In the genomic region with DNA sequence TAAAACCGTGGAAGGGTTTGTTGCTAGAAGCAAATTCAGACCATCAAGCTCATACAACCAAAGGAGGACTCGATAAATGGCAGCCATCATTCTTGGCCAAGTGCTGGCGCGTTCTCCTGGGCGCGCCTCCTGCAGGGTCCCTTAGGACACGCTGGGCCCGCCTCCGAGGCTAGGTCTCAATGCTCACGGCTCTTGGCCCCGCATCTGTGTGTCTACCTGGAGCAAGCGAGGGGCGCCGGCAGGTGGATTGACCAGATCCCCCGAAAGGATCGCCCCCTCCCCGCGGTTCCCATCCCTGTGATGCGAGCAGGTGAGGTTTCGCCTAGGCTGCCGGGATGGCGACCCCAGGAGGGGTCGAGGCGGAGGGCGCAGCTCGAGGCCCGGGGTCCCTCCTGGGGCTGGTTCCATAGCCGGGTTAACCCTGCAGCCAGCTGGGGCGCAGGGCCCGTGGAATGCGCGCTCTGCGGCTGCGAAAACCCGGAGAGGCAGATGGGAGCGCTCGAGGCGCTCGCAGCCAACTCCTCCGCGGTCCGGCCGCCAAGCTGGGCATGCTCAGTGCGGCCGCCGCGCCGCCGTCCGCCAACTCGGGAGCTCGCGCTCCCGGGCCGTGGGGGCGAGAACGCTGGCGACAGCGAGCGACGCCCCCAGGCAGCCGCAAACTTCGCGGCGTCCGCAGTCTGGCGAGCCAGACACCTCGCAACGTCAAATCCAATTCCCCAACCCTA, we compare ENCODE assay signal across 8 mouse cellular contexts. TPM values are rescaled to one million over a fixed set of nuclear protein-coding genes. Genes with fewer than 3 reads are reported as not detected.
DNase-seq lines count a peak whose midpoint lies in the region; ATAC-seq and TF ChIP-seq lines count a peak whose summit lies in the region.

A gene (plus strand): TSS at position 555 of the 725 bp plus-strand sequence.

- H3K27ac ChIP-seq in hindbrain, postnatal 0 days = peak within 1 kb of the TSS; percentile 91

- H3K4me3 ChIP-seq in hindbrain, postnatal 0 days (ENCODE audit: low read length) = peak within 1 kb of the TSS; percentile 73

- DNase-seq in adrenal gland, postnatal 10 days = peak; percentile 84
- peak; percentile 84 to 88 for DNase-seq in cerebellum, postnatal 36 days
- peak; percentile 10 for DNase-seq in gastrocnemius, adult 18-20 months (ENCODE audit: low spot score)
- peak; percentile 90 for DNase-seq in hindbrain, postnatal 0 days (ENCODE audit: low spot score)
- peak; percentile 64 to 81 for DNase-seq in left cerebral cortex, adult 8-10 months (ENCODE audit: low spot score in 2 of 2)
- DNase-seq in lung, postnatal 36 days = peak; percentile 29
- peak; percentile 79 for DNase-seq in right cerebral cortex, postnatal 36 days (ENCODE audit: low spot score in 2 of 2)
- no peak for DNase-seq in MN1 (ENCODE audit: low spot score)

- H3K4me1 ChIP-seq in hindbrain, postnatal 0 days (ENCODE audit: insufficient read depth, low read length) = no peaks in the 10 kb centered on the region; the same call in 1 of the 2 replicates

- H3K27me3 ChIP-seq in hindbrain, postnatal 0 days (ENCODE audit: insufficient read depth, low read length) = no peaks in the 10 kb centered on the region

- peak within 1 kb of the TSS; percentile 82 for H3K9ac ChIP-seq in hindbrain, postnatal 0 days (replicated peaks; ENCODE audit: low read length)

- peak; percentile 82 for ATAC-seq in hindbrain, postnatal 0 days

- TF ChIP-seq CTCF in hindbrain, postnatal 0 days (IDR thresholded peaks at IDR 0.05; ENCODE audit: low read depth) = peak; percentile 23

- H3K4me2 ChIP-seq in hindbrain, postnatal 0 days (ENCODE audit: low read depth, low read length) = peak within 1 kb of the TSS; percentile 75

- no peaks in the 10 kb centered on the region for H3K9me3 ChIP-seq in hindbrain, postnatal 0 days (ENCODE audit: low read length)

- no peaks in the 10 kb centered on the region for H3K36me3 ChIP-seq in hindbrain, postnatal 0 days (ENCODE audit: insufficient read depth, low read length)

- WGBS in hindbrain, postnatal 0 days = under 1% methylated on average over 68 of the region's 69 CpGs

RNA-seq across cellular contexts. Expression of the gene that starts here (rescaled TPM):
- 10 to 100 TPM; 11.2 to 14.4 TPM for total RNA-seq in adrenal gland, postnatal 10 days (2021)
- total RNA-seq in gastrocnemius, adult 18-20 months (2021) = under 1 TPM; 0.27 to 0.45 TPM
- total RNA-seq in hindbrain, postnatal 0 days (2014; rRNA removed) = 14.5 and 20.5 TPM in 2 replicates
- polyA plus RNA-seq in hindbrain, postnatal 0 days (2015; fragmentation: Nextera tagmentation; extraction: Ambion mirVana) = 3.3 and 4.1 TPM in 2 replicates
- total RNA-seq in left cerebral cortex, adult 8-10 months (2022) = 10 to 100 TPM; 46.1 to 52.7 (median 49.1) TPM

Comparison
In these comparisons a context has a peak if more than half of its experiments do, and no peak if none do; other contexts are left out.
1. RNA of the gene that starts here (total RNA-seq): 46.1 to 52.7 TPM in left cerebral cortex, adult 8-10 months, 14.5 to 20.5 TPM in hindbrain, postnatal 0 days and 11.2 to 14.4 TPM in adrenal gland, postnatal 10 days; 0.27 to 0.45 TPM in gastrocnemius, adult 18-20 months; every median in the first group is over 4 times any median in the second.
2. Peak in DNase-seq in gastrocnemius, adult 18-20 months; RNA of the gene not detected or under 1 TPM.